Mouse (Mus musculus) intestine, embryonic 14.5 days (tissue): ENCODE results near the gene Ell2. TPM values are rescaled to one million over a fixed set of nuclear protein-coding genes. Genes with fewer than 3 reads are reported as not detected.

Experiments
- ATAC-seq: fragments of 200-750 bp; cut with Nextera tagmentation; replicated peaks from 2 replicates; pipeline ENCODE4 v1.8.0; 2017; ENCODE audit warnings: low read depth, moderate number of reproducible peaks, moderate TSS enrichment, moderate library complexity; ENCODE audit not compliant: low FRiP score, low TSS enrichment
- DNase-seq: peaks from one replicate; pipeline ENCODE4 v3.0.0-alpha.2; 2018; ENCODE audit warnings: low spot score
- H3K27ac ChIP-seq: fragments of 300-500 bp; sonication (generic); 2 replicates; pipeline ENCODE4 v1.5.1; 2014; ENCODE audit warnings: low read depth, mild to moderate bottlenecking, control low read depth
- H3K27me3 ChIP-seq: fragments of 300-500 bp; sonication (generic); replicated peaks from 2 replicates; pipeline ENCODE4 v1.6.1; 2014; ENCODE audit warnings: low read length, control low read depth; ENCODE audit not compliant: control insufficient read depth, insufficient read depth
- H3K36me3 ChIP-seq: fragments of 300-500 bp; sonication (generic); 2 replicates; pipeline ENCODE4 v1.6.1; 2014; ENCODE audit warnings: low read length, control low read depth; ENCODE audit not compliant: control insufficient read depth, insufficient read depth
- H3K4me1 ChIP-seq: fragments of 300-500 bp; sonication (generic); replicated peaks from 2 replicates; pipeline ENCODE4 v1.6.1; 2014; ENCODE audit warnings: low read length, control low read depth, mixed read lengths; ENCODE audit not compliant: control insufficient read depth, insufficient read depth
- H3K4me2 ChIP-seq: fragments of 300-500 bp; sonication (generic); 2 replicates; pipeline ENCODE4 v1.6.1; 2014; ENCODE audit warnings: low read length
- H3K4me3 ChIP-seq: fragments of 300-500 bp; sonication (generic); 2 replicates; pipeline ENCODE4 v1.5.1; 2014; ENCODE audit warnings: low read depth, low read length, control low read depth, mixed read lengths
- H3K9ac ChIP-seq: fragments of 300-500 bp; sonication (generic); 2 replicates; pipeline ENCODE4 v1.6.1; 2014; ENCODE audit warnings: mild to moderate bottlenecking, low read length
- H3K9me3 ChIP-seq: fragments of 300-500 bp; sonication (generic); 2 replicates; pipeline ENCODE4 v1.6.1; 2016; ENCODE audit warnings: low read length, control low read depth; ENCODE audit not compliant: control insufficient read depth
- WGBS: fragments of 180-500 bp; shearing (Covaris S2); extraction: QIAGEN DNeasy Blood & Tissue Kit; methylation state at CpG from one replicate; pipeline ENCODE4 v1.1.7; 2014; 5-methylcytosine and 5-hydroxymethylcytosine counted together
- polyA plus RNA-seq: library from polyadenylated mRNA; unstranded; fragments of >200 nt; fragmentation: Nextera tagmentation; extraction: Ambion mirVana; gene quantifications from 2 replicates; pipeline ENCODE4 v1.2.1, GENCODE M21; 2014

Gene Ell2
- polyA plus RNA-seq, 1 experiment from 2014 or later = 3.0 TPM

- Histone ChIP-seq H3K4me1 (peaks cover 26% of the 10 kb centered on the region; the same call in 1 of the 2 replicates), H3K27me3 (no peaks in the 10 kb centered on the region), H3K36me3 (no peaks in the 10 kb centered on the region), H3K9me3 (no peaks in the 10 kb centered on the region), H3K4me2 (no peak overlapping the region), H3K4me3 (no peak overlapping the region), H3K27ac (no peak overlapping the region), H3K9ac (no peak overlapping the region)
- ATAC-seq (no peak), DNase-seq (no peak)
- WGBS = 39% methylated on average over 3 of the region's 3 CpGs
Measured at GRCm38 (mm10) chr13:75738957-75739356, 32.4 kb downstream of the Ell2 start.

- DNase-seq (no peak), ATAC-seq (no peak)
- H3K27ac ChIP-seq = no peak overlapping the region
- no peak overlapping the region for H3K9ac ChIP-seq
- no peak overlapping the region for H3K4me2 ChIP-seq
- H3K4me3 ChIP-seq = no peak overlapping the region
- WGBS = 31% methylated on average over 3 of the region's 3 CpGs
- no peaks in the 10 kb centered on the region for H3K27me3 ChIP-seq
- H3K36me3 ChIP-seq = no peaks in the 10 kb centered on the region
- H3K4me1 ChIP-seq = peaks cover 26% of the 10 kb centered on the region; the same call in 1 of the 2 replicates
- H3K9me3 ChIP-seq = no peaks in the 10 kb centered on the region
Measured at GRCm38 (mm10) chr13:75740018-75740417, 33.5 kb downstream of the Ell2 start.

- Histone ChIP-seq H3K27me3 (no peaks in the 10 kb centered on the region), H3K36me3 (no peaks in the 10 kb centered on the region), H3K9me3 (no peaks in the 10 kb centered on the region), H3K27ac (no peak overlapping the region), H3K4me3 (no peak overlapping the region), H3K4me1 (peaks cover 26% of the 10 kb centered on the region; the same call in 1 of the 2 replicates), H3K4me2 (no peak overlapping the region), H3K9ac (no peak overlapping the region)
- ATAC-seq (no peak), DNase-seq (no peak)
- 81% methylated on average over 3 of the region's 3 CpGs for WGBS
Measured at GRCm38 (mm10) chr13:75741119-75741518, 34.6 kb downstream of the Ell2 start.

GRCm38 (mm10) chr13:75741736-75742729, 35.5 kb downstream of the Ell2 start:
- ATAC-seq = no peak
- Histone ChIP-seq H3K9me3 (no peaks in the 10 kb centered on the region), H3K4me2 (no peak overlapping the region), H3K4me1 (peaks cover 26% of the 10 kb centered on the region; the same call in 1 of the 2 replicates), H3K9ac (no peak overlapping the region), H3K27ac (no peak overlapping the region), H3K27me3 (no peaks in the 10 kb centered on the region), H3K36me3 (no peaks in the 10 kb centered on the region), H3K4me3 (no peak overlapping the region)
- no peak for DNase-seq
- 62% methylated on average over 12 of the region's 12 CpGs for WGBS

- Histone ChIP-seq H3K9me3 (no peaks in the 10 kb centered on the region), H3K27me3 (no peaks in the 10 kb centered on the region), H3K36me3 (no peaks in the 10 kb centered on the region), H3K27ac (no peak overlapping the region), H3K9ac (no peak overlapping the region), H3K4me2 (no peak overlapping the region), H3K4me3 (no peak overlapping the region), H3K4me1 (peaks cover 25% of the 10 kb centered on the region; the same call in 1 of the 2 replicates)
- 91% methylated on average over 3 of the region's 3 CpGs for WGBS
- no peak for ATAC-seq
- DNase-seq = no peak
Measured at GRCm38 (mm10) chr13:75742970-75743369, 36.4 kb downstream of the Ell2 start.

GRCm38 (mm10) chr13:75744065-75744464, 37.5 kb downstream of the Ell2 start:
- no peaks in the 10 kb centered on the region for H3K9me3 ChIP-seq
- ATAC-seq (no peak), DNase-seq (no peak)
- H3K4me3 ChIP-seq = no peak overlapping the region
- no peak overlapping the region for H3K4me2 ChIP-seq
- H3K27me3 ChIP-seq = no peaks in the 10 kb centered on the region
- H3K4me1 ChIP-seq = peaks cover 18% of the 10 kb centered on the region; the same call in 1 of the 2 replicates
- H3K27ac ChIP-seq = no peak overlapping the region
- H3K9ac ChIP-seq = no peak overlapping the region
- 92% methylated on average over 4 of the region's 4 CpGs for WGBS
- H3K36me3 ChIP-seq = no peaks in the 10 kb centered on the region

GRCm38 (mm10) chr13:75745328-75745727, 38.8 kb downstream of the Ell2 start:
- no peaks in the 10 kb centered on the region for H3K9me3 ChIP-seq
- no peak overlapping the region for H3K9ac ChIP-seq
- no peaks in the 10 kb centered on the region for H3K36me3 ChIP-seq
- H3K4me1 ChIP-seq = peaks cover 8% of the 10 kb centered on the region; the same call in 1 of the 2 replicates
- no peaks in the 10 kb centered on the region for H3K27me3 ChIP-seq
- H3K4me3 ChIP-seq = no peak overlapping the region
- DNase-seq = no peak
- no peak for ATAC-seq
- no peak overlapping the region for H3K4me2 ChIP-seq
- no peak overlapping the region for H3K27ac ChIP-seq

- Histone ChIP-seq H3K9ac (no peak overlapping the region), H3K4me1 (no peaks in the 10 kb centered on the region), H3K4me3 (no peak overlapping the region), H3K36me3 (no peaks in the 10 kb centered on the region), H3K27me3 (no peaks in the 10 kb centered on the region), H3K4me2 (no peak overlapping the region), H3K27ac (no peak overlapping the region), H3K9me3 (no peaks in the 10 kb centered on the region)
- ATAC-seq (no peak), DNase-seq (no peak)
- 89% methylated on average over 3 of the region's 3 CpGs for WGBS
Measured at GRCm38 (mm10) chr13:75747265-75747664, 40.7 kb downstream of the Ell2 start.
